Mouse (Mus musculus) left cerebral cortex, postnatal 25 days (tissue): ENCODE measurements around the gene Tspan2. TPM values are rescaled to one million over a fixed set of nuclear protein-coding genes. Genes with fewer than 3 reads are reported as not detected.
A peak's percentile ranks its signal among the peaks of the same experiment; 100 is the strongest.

Experiments
- DNase-seq, 2 experiments: peaks; one replicate each; pipeline ENCODE4 v3.0.0; 2022; ENCODE audit warnings: low spot score in 2 of 2, mixed read lengths in 1 of 2
- intact Hi-C: fragments of 180-260 bp; cut with DNase I; formaldehyde crosslinking; loops from one replicate; pipeline ENCODE4 v1.15.1; 2025
- total RNA-seq, 2 experiments: library from RNA; stranded (reverse); gene quantifications; 2 replicates each; pipeline ENCODE4 v1.2.3; 2021

Gene Tspan2
- total RNA-seq, result 100 to 1,000 TPM in 1 of 2 experiments, 10 to 100 TPM in 1; 89.2 to 105 TPM

DNA sequence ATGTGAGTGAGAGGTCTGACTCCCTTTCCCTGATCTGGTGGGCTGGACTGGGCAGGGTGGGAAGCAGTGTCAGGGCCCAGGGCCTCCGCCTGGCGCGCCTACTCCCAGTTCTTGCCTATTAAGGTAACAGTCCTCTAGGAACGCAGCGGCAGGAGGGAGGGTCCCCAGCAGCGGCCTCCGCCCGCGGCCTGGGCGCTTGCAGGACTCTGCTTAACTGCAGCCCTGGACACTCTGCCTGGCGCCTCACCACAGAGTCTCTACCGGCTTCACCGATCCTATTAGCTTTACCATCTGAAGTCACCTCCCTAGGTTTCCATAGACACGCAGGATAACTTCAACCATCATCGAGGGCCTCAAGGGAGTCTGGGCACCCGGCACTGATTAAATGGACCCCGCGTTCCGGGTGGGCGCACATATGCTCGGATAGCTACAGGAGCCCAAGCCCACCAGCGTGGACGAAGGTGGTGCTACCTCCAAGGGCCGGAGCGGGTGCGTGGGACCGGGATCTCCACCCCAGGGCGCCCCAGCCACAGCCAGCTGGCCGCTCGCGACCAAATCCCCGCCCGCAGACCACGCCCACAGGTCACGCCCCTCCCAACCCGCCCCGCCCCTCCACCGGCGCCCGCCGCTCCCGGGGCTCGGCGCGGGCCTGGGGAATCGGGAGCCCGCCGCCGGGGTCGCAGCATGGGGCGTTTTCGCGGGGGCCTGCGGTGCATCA, at the start of gene Tspan2:
Gene Tspan2, plus strand, starts transcription at position 217 of the 718 bp plus-strand sequence.
- peak; percentile 18 to 42 for DNase-seq
- intact Hi-C loops, result no loop called here

DNA sequence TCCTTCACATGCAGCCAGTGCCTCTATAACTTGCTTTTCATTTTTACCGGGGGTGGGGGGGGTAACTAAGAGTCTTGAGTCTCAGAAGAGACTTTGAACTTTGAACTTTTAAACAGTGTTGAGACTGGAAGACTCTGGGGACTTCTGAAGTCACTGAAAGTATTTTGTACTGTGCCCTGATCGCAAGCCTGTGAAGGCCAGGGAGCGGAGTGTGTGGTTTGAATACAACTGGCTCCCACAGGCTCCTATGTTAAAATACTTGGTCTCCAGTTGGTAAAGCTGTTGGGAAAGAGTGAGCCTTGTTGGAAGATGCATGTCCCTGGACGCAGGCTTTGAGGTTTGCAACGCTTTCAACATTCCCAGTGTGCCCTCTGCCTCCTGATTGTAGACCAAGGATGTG, 47.5 kb upstream of the Tspan2 start:
- intact Hi-C loops, result no loop called here
- no peak for DNase-seq

DNA sequence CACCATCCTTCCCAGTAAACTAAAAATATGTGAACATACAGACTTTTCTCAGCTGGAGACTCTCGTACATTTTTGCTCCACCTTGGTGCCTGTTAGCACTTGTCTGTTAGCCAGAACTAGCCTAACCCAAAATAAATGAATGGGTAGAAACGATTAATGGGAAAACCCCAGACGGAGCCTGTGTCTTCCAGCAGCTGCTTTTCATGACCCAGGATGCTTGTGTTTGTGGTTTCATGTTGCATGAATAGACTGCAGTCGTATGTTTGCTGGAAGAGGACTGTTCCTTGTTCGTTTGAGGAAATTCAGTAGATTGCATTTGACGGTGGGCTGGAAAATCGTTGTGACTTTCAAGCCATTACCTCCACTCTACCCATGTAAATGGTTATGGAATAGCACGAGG, 46.5 kb upstream of the Tspan2 start:
- intact Hi-C loops, result no loop called here
- no peak for DNase-seq

- peak; percentile 71 to 77 for DNase-seq
- intact Hi-C loops, result loop anchor here (1.0 to 5.0 kb wide), 5 partner anchors 225 to 610 kb away; partner anchors contain the start of gene Ngf
Measured at GRCm38 (mm10) chr3:102691802-102692484, 42.4 kb upstream of the Tspan2 start.

GRCm38 (mm10) chr3:102692758-102693325, 41.5 kb upstream of the Tspan2 start:
- DNase-seq, result no peak
- intact Hi-C loops, result loop anchor here (2.0 to 5.0 kb wide), 3 partner anchors 226 to 611 kb away; partner anchors contain the start of gene Ngf

GRCm38 (mm10) chr3:102698127-102698526, 36.2 kb upstream of the Tspan2 start:
- peak in 1 of 2 experiments; percentile 39 for DNase-seq
- intact Hi-C loops, result no loop called here

DNA sequence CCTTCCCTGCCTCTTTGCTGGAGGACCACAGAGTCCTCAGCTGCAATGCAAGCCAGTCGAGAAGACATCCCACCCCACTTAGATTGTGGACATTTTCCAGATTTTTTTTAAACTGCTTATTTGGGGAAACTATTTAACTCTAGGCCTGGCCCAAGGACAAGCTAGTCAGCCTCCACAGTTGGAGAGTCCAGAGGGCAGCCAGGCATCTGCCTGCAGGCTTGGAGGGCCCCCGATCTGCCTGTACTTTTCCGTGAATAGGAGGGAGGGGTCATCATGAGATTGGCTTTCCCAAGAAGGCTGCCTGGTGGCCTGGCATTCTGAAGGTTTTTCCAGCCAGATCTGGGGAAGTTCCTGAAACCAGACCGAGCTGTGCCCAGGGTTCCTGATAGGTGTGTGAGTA, 33.0 kb upstream of the Tspan2 start:
- DNase-seq, result no peak

GRCm38 (mm10) chr3:102701902-102702544, 32.3 kb upstream of the Tspan2 start:
- DNase-seq, result peak; percentile 48 to 52
- intact Hi-C loops, result no loop called here

More for the DNA sequence above, 33.0 kb upstream of the Tspan2 start:
- intact Hi-C loops, result no loop called here

GRCm38 (mm10) chr3:102704001-102704401, 30.3 kb upstream of the Tspan2 start:
- no peak for DNase-seq
- intact Hi-C loops, result no loop called here

- intact Hi-C loops, result no loop called here
Measured at GRCm38 (mm10) chr3:102708599-102708998, 25.7 kb upstream of the Tspan2 start.

DNA sequence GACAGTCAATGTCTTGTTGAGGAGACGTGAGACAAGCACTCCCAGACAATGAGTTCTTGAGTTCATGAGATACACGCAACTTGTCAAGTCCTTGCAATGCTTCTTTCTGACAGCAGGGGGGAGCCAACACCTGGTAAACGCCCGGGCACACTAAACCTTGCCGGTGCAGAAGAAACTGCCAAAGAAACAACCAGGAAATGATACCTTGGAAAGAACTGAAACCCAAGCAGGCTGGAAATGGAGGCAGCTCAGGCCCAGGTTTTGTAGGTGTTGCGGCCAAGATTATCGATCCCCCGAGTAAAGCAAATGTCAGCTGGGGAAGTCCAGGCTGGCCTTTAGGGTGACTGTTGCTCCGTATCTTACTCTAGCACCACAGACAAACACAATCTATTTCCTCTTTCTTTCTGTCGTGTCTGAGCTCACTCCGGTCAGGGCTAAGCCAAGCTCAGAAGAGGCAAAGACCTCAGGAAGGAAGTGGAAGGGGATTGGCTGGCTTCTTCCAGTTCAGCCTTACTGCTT, 19.2 kb upstream of the Tspan2 start:
- intact Hi-C loops, result loop anchor here (1.0 to 5.0 kb wide), 2 partner anchors 89 to 452 kb away; no protein-coding TSS in a partner anchor
- DNase-seq, result peak; percentile 74 to 82

More at GRCm38 (mm10) chr3:102708599-102708998, 25.7 kb upstream of the Tspan2 start:
- peak in 1 of 2 experiments; percentile 7 for DNase-seq

DNA sequence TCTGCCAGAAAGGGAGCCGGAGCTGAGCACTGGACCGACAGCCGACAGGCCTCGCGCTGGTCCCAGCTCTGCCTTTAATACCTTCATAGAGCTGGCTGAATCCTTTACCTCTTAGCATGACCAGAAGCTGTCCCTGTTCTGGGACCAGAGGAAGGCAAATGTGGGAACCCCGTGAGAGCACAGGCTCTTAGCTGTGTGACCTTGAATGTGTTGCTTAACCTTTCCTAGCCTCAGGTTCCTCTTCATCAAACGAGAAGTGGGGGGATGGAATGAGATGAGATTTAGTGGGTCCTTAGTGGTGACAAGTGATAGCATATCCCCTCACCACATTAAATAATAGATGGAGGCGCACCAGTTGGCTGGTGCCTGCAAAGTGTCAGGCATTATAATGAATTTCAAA, 18.5 kb upstream of the Tspan2 start:
- DNase-seq, result no peak
- intact Hi-C loops, result loop anchor here (1.0 to 5.0 kb wide), 2 partner anchors 88 to 451 kb away; no protein-coding TSS in a partner anchor

- DNase-seq, result no peak
- intact Hi-C loops, result loop anchor here (5.0 kb wide), 1 partner anchor 450 kb away; no protein-coding TSS in a partner anchor
Measured at GRCm38 (mm10) chr3:102717586-102718285, 16.6 kb upstream of the Tspan2 start.

GRCm38 (mm10) chr3:102723154-102723553, 11.2 kb upstream of the Tspan2 start:
- no peak for DNase-seq
- intact Hi-C loops, result no loop called here

- intact Hi-C loops, result no loop called here
- DNase-seq, result no peak
Measured at GRCm38 (mm10) chr3:102723841-102724570, 10.3 kb upstream of the Tspan2 start.

DNA sequence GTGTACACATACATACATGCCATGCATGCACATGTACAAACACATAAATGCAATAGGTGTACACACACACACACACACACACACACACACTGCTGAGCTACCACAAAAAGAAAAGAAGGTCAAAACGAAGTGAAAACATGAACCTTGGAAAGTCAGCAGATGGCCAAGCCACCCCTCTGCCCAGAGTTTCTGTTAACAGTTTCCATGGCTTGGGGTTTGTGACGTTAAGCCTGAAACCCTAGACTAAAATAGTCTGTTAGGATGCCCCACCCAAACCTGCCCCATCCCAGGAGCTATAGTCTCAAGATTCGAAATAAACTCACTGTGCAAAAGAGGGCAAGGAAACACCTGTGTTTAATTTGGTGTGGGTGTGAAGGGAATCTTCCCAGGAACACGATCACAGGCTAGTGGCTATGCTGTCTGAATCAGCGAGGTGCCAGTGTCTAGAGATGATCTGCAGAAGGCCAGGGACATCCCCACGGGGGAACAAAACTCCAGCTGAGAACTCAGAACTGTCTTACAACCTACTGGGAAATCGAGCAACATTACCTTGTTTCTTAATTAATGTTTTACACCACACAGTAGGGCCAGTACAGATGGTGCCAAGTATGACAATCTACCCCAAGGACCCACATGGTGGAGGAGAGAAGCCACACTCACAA, 9.4 kb upstream of the Tspan2 start:
- DNase-seq, result no peak
- intact Hi-C loops, result no loop called here

GRCm38 (mm10) chr3:102729416-102729815, 4.9 kb upstream of the Tspan2 start:
- DNase-seq, result no peak
- intact Hi-C loops, result no loop called here

- DNase-seq, result no peak
- intact Hi-C loops, result no loop called here
Measured at GRCm38 (mm10) chr3:102731112-102731511, 3.2 kb upstream of the Tspan2 start.
